Mouse (Mus musculus) megakaryocyte-erythroid progenitor cell, adult 5 weeks (primary cell): ENCODE data around the gene Prss50. TPM values are rescaled to one million over a fixed set of nuclear protein-coding genes. Genes with fewer than 3 reads are reported as not detected.

Experiments used
- polyA plus RNA-seq: library from polyadenylated mRNA; stranded (reverse); fragments of >175 nt; gene quantifications from 2 replicates; pipeline ENCODE4 v1.2.3, GENCODE M21; 2012

Prss50 gene
- 54.6 and 61.0 TPM in 2 replicates for polyA plus RNA-seq

GRCm38 (mm10) chr9:110857781-110858472 lies at the start of gene Prss50:
Gene Prss50 (plus strand): TSS chr9:110857967.

DNA sequence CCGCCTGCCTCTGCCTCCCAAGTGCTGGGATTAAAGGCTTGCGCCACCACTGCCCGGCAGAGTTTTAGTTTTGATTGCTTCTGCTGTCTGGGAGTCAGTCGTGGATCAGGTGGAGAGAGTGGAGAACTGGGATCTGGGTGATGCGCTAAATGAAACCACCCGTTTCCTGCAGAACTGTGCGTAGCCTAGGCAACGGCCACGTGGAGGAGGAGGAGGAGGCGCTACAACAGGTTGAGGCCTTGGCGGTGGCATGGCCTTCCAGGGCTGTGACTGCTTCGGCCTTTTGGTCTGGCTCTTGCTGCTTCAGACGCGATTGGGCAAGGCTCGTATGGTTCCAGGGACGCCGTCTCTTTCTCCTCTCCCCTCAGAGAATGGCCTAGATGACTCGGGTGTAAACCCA lies 44.0 kb upstream of the Prss50 start, which contains the start of gene Prss44:
Gene Prss44 (plus strand): TSS at position 206 of the 400 bp plus-strand sequence.

DNA sequence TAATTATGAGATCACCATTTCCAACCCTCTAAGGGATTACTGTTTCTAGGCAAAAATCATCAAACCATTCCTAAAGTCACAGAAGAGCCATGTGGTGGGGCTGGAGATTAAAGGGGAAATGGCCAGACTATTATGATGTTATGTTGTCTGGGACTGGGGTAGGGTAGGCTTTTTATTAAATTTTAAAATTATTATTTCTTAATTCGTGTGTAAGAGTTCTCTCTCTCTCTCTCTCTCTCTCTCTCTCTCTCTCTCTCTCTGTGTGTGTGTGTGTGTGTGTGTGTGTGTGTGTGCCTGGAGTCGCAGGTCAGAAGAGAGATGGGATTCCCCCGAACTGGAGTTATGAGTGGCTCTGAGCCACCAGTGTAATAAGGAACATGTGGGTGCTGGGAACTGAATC lies 31.4 kb upstream of the Prss50 start, which contains the start of gene Prss43:
Gene Prss43 (plus strand): TSS at position 301 of the 400 bp plus-strand sequence.

DNA sequence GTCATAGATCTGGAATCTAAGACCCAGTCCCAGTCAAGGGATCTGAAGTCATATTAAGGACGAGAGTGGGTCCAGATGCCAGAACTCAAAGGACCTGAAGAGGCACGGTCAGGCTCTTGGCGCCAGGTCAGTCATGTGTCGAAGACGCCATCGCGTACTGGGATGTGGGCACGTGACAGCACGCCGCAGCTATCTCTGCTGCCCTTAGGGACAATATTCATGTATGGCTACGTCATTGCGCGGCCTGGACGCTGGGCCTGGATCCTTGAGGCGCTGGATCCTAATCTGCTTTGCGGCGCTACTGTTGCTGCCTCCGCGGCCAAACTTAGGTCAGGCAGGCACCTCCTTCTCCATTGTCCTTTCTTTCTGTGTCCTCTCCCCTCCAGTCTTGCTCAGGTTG lies 23.4 kb upstream of the Prss50 start, which contains the start of gene Prss45:
Gene Prss45 (plus strand): TSS at position 178 of the 400 bp plus-strand sequence.

DNA sequence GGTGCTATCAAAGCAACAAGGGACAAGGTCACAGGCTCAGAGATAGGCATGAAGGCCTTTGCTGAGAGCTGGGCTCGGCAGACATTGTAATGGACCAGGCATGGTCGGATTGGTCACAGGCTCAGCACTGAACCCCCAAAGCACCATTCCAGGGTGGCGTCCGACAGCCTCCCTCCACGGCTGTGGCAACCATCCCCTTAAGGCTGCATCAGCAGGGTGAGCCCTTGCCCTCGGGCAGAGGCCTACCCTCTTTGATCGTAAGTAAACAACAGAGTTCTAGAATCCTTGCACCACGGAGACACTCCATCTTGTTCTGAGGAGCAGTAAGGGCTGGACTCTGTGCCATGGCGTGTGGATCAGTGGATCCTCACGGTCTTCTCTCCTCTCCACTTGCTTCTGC lies 13.6 kb upstream of the Prss50 start, which contains the start of gene Prss46:
Gene Prss46 (plus strand): TSS at position 301 of the 400 bp plus-strand sequence.

GRCm38 (mm10) chr9:110879191-110879920 lies 21.6 kb downstream of the Prss50 start, which contains the start of gene Als2cl:
Gene Als2cl (plus strand): TSS chr9:110879870.

GRCm38 (mm10) chr9:110879998-110880561 lies 22.3 kb downstream of the Prss50 start, which contains the start of gene Tmie:
Gene Tmie (minus strand): TSS chr9:110880113.

Other genes with a start within 250 kb of the Prss50 start
- 4.9 and 6.1 TPM in 2 replicates for gene Nradd, start 233.5 kb upstream of the Prss50 start, polyA plus RNA-seq
- 74.5 and 76.5 TPM in 2 replicates for gene Nbeal2, start 203.8 kb upstream of the Prss50 start, polyA plus RNA-seq
- gene Ccdc12, start 201.5 kb upstream of the Prss50 start, polyA plus RNA-seq: 381 and 533 TPM in 2 replicates
- gene Myl3, start 116.1 kb upstream of the Prss50 start, polyA plus RNA-seq: not detected in 2 replicates
- 0.34 and 0.65 TPM in 2 replicates for gene Pth1r, start 110.8 kb upstream of the Prss50 start, polyA plus RNA-seq
- gene Prss42, start 59.8 kb upstream of the Prss50 start, polyA plus RNA-seq: 0.04 and 0.14 TPM in 2 replicates
- not detected in 2 replicates for gene Prss44, start 44.0 kb upstream of the Prss50 start, polyA plus RNA-seq
- gene Prss43, start 31.3 kb upstream of the Prss50 start, polyA plus RNA-seq: not detected in 2 replicates
- gene Prss45, start 23.4 kb upstream of the Prss50 start, polyA plus RNA-seq: not detected in 2 replicates
- not detected in 2 replicates for gene Prss46, start 13.5 kb upstream of the Prss50 start, polyA plus RNA-seq
- 3.9 and 6.0 TPM in 2 replicates for gene Als2cl, start 21.9 kb downstream of the Prss50 start, polyA plus RNA-seq
- gene Tmie, start 22.1 kb downstream of the Prss50 start, polyA plus RNA-seq: 0.35 and 0.51 TPM in 2 replicates
- not detected in 2 replicates for gene Fam240a, start 58.9 kb downstream of the Prss50 start, polyA plus RNA-seq
- not detected in 2 replicates for gene Tdgf1, start 88.2 kb downstream of the Prss50 start, polyA plus RNA-seq
- not detected in 2 replicates for gene Lrrc2, start 93.6 kb downstream of the Prss50 start, polyA plus RNA-seq
- gene Rtp3, start 132.6 kb downstream of the Prss50 start, polyA plus RNA-seq: 0.12 TPM in 1 of 2 replicates, not detected in the other
- gene Ltf, start 161.3 kb downstream of the Prss50 start, polyA plus RNA-seq: 68.7 and 71.6 TPM in 2 replicates
- 1.3 and 1.6 TPM in 2 replicates for gene Ccrl2, start 199.6 kb downstream of the Prss50 start, polyA plus RNA-seq